Mouse (Mus musculus) Patski (cell line): ENCODE data around the gene Ank2. TPM values are rescaled to one million over a fixed set of nuclear protein-coding genes. Genes with fewer than 3 reads are reported as not detected.

Experiments used
- ATAC-seq: fragments of 100-300 bp; one replicate; pipeline ENCODE4 v1.8.0; 2021
- CTCF ChIA-PET: fragments of 350-600 bp; sonication (Branson Sonifier 250); formaldehyde crosslinking; loops from one replicate; lab custom pipeline; 2022; ENCODE audit warnings: inconsistent platforms; lab: Charles Lee
- POLR2A ChIA-PET: fragments of 350-600 bp; sonication (Branson Sonifier 250); formaldehyde crosslinking; loops from one replicate; lab custom pipeline; 2022; ENCODE audit warnings: antibody characterized with exemption, inconsistent platforms; lab: Charles Lee
- DNase-seq: peaks from one replicate; pipeline ENCODE4 v3.0.0-alpha.2; 2011; ENCODE audit warnings: low read depth, low spot score
- H3K27me3 ChIP-seq: fragments of 371-371 bp; one replicate; pipeline ENCODE4 v1.5.1; 2021
- CTCF ChIP-seq: fragments of 100-300 bp; IDR thresholded peaks from one replicate; pipeline ENCODE4 v1.5.1; 2021
- in situ Hi-C: fragments of 300-500 bp; cut with MboI; formaldehyde crosslinking; loops from 3 replicates; pipeline ENCODE4 v1.11.1; 2018; ENCODE audit warnings: low pct_unique_long_range_greater_than_20kb, mixed read lengths
- polyA plus RNA-seq: library from polyadenylated mRNA; unstranded; gene quantifications from one replicate; pipeline ENCODE4 v1.2.3, GENCODE M21; 2021

The Ank2 gene
- polyA plus RNA-seq, 1 experiment from 2014 or later, result 47.7 TPM

GRCm38 (mm10) chr3:127258466-127259075 is 240.6 kb downstream of the Ank2 start:
- no peaks in the 10 kb centered on the region for H3K27me3 ChIP-seq
- CTCF ChIA-PET, result interaction anchor here (1.2 to 2.7 kb wide), 2 partner anchors 11 to 23 kb away, joined by 4 to 7 read pairs; no protein-coding TSS in a partner anchor
- no peak for TF ChIP-seq CTCF
- in situ Hi-C loops, result no loop called here
- POLR2A ChIA-PET, result interaction anchor here (0.8 kb wide), 1 partner anchor 21 kb away, joined by 6 read pairs; no protein-coding TSS in a partner anchor
- ATAC-seq, result no peak
- DNase-seq, result no peak

DNA sequence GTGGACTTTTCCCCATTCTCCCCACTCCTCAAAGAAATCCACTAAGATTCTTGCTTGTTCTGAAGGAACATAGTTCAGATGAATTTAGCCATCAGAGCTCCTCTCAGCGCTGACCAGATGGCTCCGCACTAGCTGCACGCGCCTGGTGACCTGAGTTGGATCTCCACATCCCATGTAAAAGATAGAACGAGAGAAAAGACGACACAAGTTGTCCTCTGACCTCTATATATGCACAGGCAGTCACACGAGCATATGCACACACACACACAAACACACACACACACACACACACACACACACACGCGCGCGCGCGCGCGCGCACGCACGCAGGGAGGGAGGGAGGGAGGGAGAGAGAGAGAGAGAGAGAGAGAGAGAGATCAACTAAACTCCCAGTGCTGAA is 241.2 kb downstream of the Ank2 start:
- DNase-seq (no peak), ATAC-seq (no peak)
- TF ChIP-seq CTCF, result no peak
- in situ Hi-C loops, result no loop called here
- CTCF ChIA-PET, result interaction anchor here (1.2 kb wide), 1 partner anchor 23 kb away, joined by 4 read pairs; no protein-coding TSS in a partner anchor
- POLR2A ChIA-PET, result interaction anchor here (0.6 to 2.5 kb wide), 4 partner anchors 10 to 472 kb away, joined by 4 to 9 read pairs (median 6); no protein-coding TSS in a partner anchor
- H3K27me3 ChIP-seq, result no peaks in the 10 kb centered on the region

DNA sequence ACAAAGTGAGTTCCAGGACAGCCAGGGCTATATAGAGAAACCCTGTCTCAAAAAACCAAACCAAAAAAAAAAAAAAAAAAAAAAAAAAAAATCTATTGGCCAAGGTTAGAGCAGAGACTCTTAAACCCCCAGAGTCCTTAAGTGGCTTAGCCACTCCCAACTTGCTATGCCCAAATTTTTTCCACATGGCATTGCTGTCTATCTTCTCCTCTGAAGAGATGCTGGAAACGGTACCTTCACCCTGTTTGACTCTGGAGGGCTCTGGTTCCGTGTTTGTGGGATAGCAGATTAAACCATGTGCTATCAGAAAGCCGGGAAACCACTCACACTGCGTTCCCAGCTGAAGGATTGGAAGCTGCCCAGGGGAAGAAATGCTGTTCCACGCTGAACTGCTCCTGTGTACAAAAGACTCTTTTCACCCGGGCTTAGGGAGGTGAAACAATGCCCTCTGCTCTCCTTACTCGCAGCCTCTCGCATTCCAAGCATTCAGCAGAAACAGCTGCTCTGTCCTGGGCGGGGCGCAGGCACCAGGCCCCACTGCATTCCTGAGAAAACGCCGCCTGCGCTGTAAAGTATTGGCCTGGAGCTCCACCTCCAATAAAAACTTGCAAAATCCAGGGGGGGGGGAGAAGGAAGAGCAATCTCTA is 241.7 kb downstream of the Ank2 start:
- in situ Hi-C loops, result no loop called here
- H3K27me3 ChIP-seq, result no peaks in the 10 kb centered on the region
- peak; percentile 33 for DNase-seq
- no peak for TF ChIP-seq CTCF
- ChIA-PET POLR2A (interaction anchor here (0.6 to 2.5 kb wide), 4 partner anchors 9 to 473 kb away, joined by 3 to 9 read pairs (median 5); no protein-coding TSS in a partner anchor), CTCF (interaction anchor here (1.2 kb wide), 1 partner anchor 22 kb away, joined by 4 read pairs; no protein-coding TSS in a partner anchor)
- ATAC-seq, result peak; percentile 98

DNA sequence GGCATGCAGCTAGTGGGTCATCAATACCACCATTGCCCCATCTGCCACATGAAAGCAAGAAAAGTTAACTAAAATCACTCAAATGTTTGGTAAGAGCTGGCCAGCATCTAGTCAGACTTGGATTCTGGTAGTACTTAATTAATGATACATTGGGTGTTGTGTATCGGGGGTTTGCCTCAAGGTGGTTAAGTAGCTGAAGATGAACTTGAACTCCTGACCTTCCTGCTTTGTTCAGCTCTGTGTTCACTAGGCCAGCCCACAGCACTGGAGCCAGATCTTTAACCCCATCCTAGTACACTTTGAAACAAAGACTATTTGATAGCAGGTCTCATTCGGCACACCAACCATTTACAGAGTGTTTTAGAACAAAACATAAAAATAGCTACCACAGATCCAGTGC is 242.5 kb downstream of the Ank2 start:
- H3K27me3 ChIP-seq, result no peaks in the 10 kb centered on the region
- POLR2A ChIA-PET, result interaction anchor here (2.5 kb wide), 1 partner anchor 9 kb away, joined by 9 read pairs; no protein-coding TSS in a partner anchor
- no peak for DNase-seq
- CTCF ChIA-PET, result interaction anchor here (0.7 to 2.2 kb wide), 3 partner anchors 10 to 66 kb away, joined by 3 to 12 read pairs (median 3); no protein-coding TSS in a partner anchor
- no peak for ATAC-seq
- in situ Hi-C loops, result no loop called here
- no peak for TF ChIP-seq CTCF

- DNase-seq (no peak), ATAC-seq (no peak)
- ChIA-PET POLR2A (no interaction called here), CTCF (interaction anchor here (1.2 to 2.1 kb wide), 2 partner anchors 9 to 13 kb away, joined by 3 to 6 read pairs; no protein-coding TSS in a partner anchor)
- no peak for TF ChIP-seq CTCF
- H3K27me3 ChIP-seq, result no peaks in the 10 kb centered on the region
- in situ Hi-C loops, result no loop called here
Measured at GRCm38 (mm10) chr3:127250930-127251329, 248.2 kb downstream of the Ank2 start.

DNA sequence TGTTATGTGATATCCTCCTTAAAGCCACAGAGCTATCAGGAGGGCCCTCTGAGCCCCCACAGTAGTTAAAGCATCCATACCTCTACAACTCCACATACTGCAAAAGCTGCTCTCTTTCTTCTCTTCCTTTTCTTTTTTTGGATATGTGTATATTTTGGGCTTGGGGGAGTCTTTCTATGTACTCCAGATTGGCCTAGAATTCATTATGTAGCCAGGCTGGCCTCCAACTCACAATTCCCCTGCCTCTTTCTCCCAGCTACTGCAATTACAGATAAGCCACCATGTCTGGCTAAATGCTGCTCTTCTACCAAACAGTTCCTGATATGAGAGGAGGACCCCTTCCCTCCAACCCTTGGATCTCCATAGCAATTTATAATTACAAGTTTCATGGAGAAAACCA is 250.5 kb downstream of the Ank2 start:
- H3K27me3 ChIP-seq, result no peaks in the 10 kb centered on the region
- ATAC-seq, result no peak
- no peak for DNase-seq
- CTCF ChIA-PET, result interaction anchor here (1.1 to 2.1 kb wide), 5 partner anchors 11 to 68 kb away, joined by 3 to 8 read pairs (median 5); no protein-coding TSS in a partner anchor
- no peak for TF ChIP-seq CTCF
- POLR2A ChIA-PET, result interaction anchor here (2.0 kb wide), 1 partner anchor 8 kb away, joined by 9 read pairs; no protein-coding TSS in a partner anchor
- in situ Hi-C loops, result no loop called here

GRCm38 (mm10) chr3:127246989-127247708 is 252.0 kb downstream of the Ank2 start:
- ATAC-seq (no peak), DNase-seq (no peak)
- TF ChIP-seq CTCF, result no peak
- in situ Hi-C loops, result no loop called here
- ChIA-PET CTCF (interaction anchor here (0.8 to 3.1 kb wide), 6 partner anchors 9 to 66 kb away, joined by 3 to 12 read pairs (median 5); no protein-coding TSS in a partner anchor), POLR2A (interaction anchor here (2.0 kb wide), 1 partner anchor 10 kb away, joined by 9 read pairs; no protein-coding TSS in a partner anchor)
- no peaks in the 10 kb centered on the region for H3K27me3 ChIP-seq

GRCm38 (mm10) chr3:127243928-127244642 is 255.1 kb downstream of the Ank2 start:
- ChIA-PET POLR2A (no interaction called here), CTCF (interaction anchor here (1.1 kb wide), 1 partner anchor 10 kb away, joined by 5 read pairs; no protein-coding TSS in a partner anchor)
- H3K27me3 ChIP-seq, result no peaks in the 10 kb centered on the region
- ATAC-seq, result no peak
- TF ChIP-seq CTCF, result no peak
- in situ Hi-C loops, result no loop called here
- no peak for DNase-seq

GRCm38 (mm10) chr3:127242234-127242810 is 256.8 kb downstream of the Ank2 start:
- POLR2A ChIA-PET, result no interaction called here
- in situ Hi-C loops, result no loop called here

More at GRCm38 (mm10) chr3:127242234-127242810, 256.8 kb downstream of the Ank2 start:
- DNase-seq, result no peak
- no peaks in the 10 kb centered on the region for H3K27me3 ChIP-seq
- CTCF ChIA-PET, result interaction anchor here (1.2 to 1.3 kb wide), 3 partner anchors 9 to 37 kb away, joined by 3 to 5 read pairs (median 3); no protein-coding TSS in a partner anchor
- TF ChIP-seq CTCF, result no peak
- ATAC-seq, result no peak
